In genomic region chrX:136115419-136115961, GRCm38 (mm10) we compare ENCODE assay signal across 9 mouse cellular contexts. TPM values are rescaled to one million over a fixed set of nuclear protein-coding genes. Genes with fewer than 3 reads are reported as not detected.
DNase-seq lines count a peak whose midpoint lies in the region; ATAC-seq lines count a peak whose summit lies in the region.
"Had no signal": no experiment of that assay in that cellular context is flagged by ENCODE, and none has a peak within 500 bp of the region (broad histone marks: within the 10 kb centered on the region; RNA-seq: fewer than 3 reads in every experiment).

No protein-coding gene starts in this region.

- H3K4me3 ChIP-seq in kidney, embryonic 16.5 days (ENCODE audit: low read length): peak overlapping the region; percentile 47
- H3K4me3 ChIP-seq in forebrain, embryonic 11.5 days (ENCODE audit: low read depth, low read length): peak overlapping the region; percentile 32
- H3K4me3 ChIP-seq in liver, embryonic 15.5 days (replicated peaks): peak overlapping the region; percentile 5; the same call in 1 of the 2 replicates

- H3K36me3 ChIP-seq in kidney, embryonic 16.5 days (ENCODE audit: insufficient read depth, low read length): no peaks in the 10 kb centered on the region
- no peaks in the 10 kb centered on the region for H3K36me3 ChIP-seq in forebrain, embryonic 11.5 days (ENCODE audit: control insufficient read depth, insufficient read depth, low read length)
- H3K36me3 ChIP-seq in liver, embryonic 15.5 days (replicated peaks): no peaks in the 10 kb centered on the region

- no peaks in the 10 kb centered on the region for H3K4me1 ChIP-seq in kidney, embryonic 16.5 days (ENCODE audit: insufficient read depth, low read length)
- H3K4me1 ChIP-seq in forebrain, embryonic 11.5 days (replicated peaks; ENCODE audit: control insufficient read depth, insufficient read depth, low read length): no peaks in the 10 kb centered on the region
- no peaks in the 10 kb centered on the region for H3K4me1 ChIP-seq in liver, embryonic 15.5 days (replicated peaks)

- 21% methylated on average over 23 of the region's 23 CpGs for WGBS in kidney, embryonic 16.5 days
- 24% methylated on average over 23 of the region's 23 CpGs for WGBS in forebrain, embryonic 11.5 days
- WGBS in liver, embryonic 15.5 days (ENCODE audit: insufficient replicate concordance): 17% methylated on average over 23 of the region's 23 CpGs

- peak; percentile 95 for ATAC-seq in kidney, embryonic 16.5 days (ENCODE audit: low FRiP score, low TSS enrichment)
- peak; percentile 99 for ATAC-seq in forebrain, embryonic 11.5 days (replicated peaks; ENCODE audit: low FRiP score)
- no peak for ATAC-seq in liver, embryonic 15.5 days (ENCODE audit: insufficient read depth)
- ATAC-seq: Patski had no signal

- H3K4me2 ChIP-seq in kidney, embryonic 16.5 days (replicated peaks; ENCODE audit: low read depth, low read length): peak overlapping the region; percentile 63
- peak overlapping the region; percentile 48 for H3K4me2 ChIP-seq in forebrain, embryonic 11.5 days (ENCODE audit: low read depth, low read length, severe bottlenecking)
- H3K4me2 ChIP-seq in liver, embryonic 15.5 days: peak overlapping the region; percentile 36

- DNase-seq in kidney, adult 11 months: no peak
- DNase-seq in brain, embryonic 18.5 days (ENCODE audit: low read depth, low spot score): peak; percentile 90
- DNase-seq in forebrain, embryonic 11.5 days (ENCODE audit: low spot score): peak; percentile 81
- peak; percentile 54 to 73 for DNase-seq in kidney, postnatal 4 days
- peak; percentile 70 to 79 for DNase-seq in right cerebral cortex, postnatal 36 days (ENCODE audit: low spot score in 2 of 2)
- DNase-seq in urinary bladder, postnatal 25 days (ENCODE audit: low spot score): no peak

- peaks cover 25% of the 10 kb centered on the region; the same call in 1 of the 2 replicates for H3K27me3 ChIP-seq in kidney, embryonic 16.5 days (ENCODE audit: insufficient read depth, low read length)
- no peaks in the 10 kb centered on the region; the same call in 1 of the 2 replicates for H3K27me3 ChIP-seq in forebrain, embryonic 11.5 days (ENCODE audit: control insufficient read depth, insufficient read depth, low read length)
- H3K27me3 ChIP-seq in liver, embryonic 15.5 days: peaks cover 16% of the 10 kb centered on the region

- no peak overlapping the region for H3K27ac ChIP-seq in kidney, embryonic 16.5 days (ENCODE audit: low read length)
- 0 out of 2 replicates have a peak overlapping the region, but pooled peaks have one; percentile 41 for H3K27ac ChIP-seq in forebrain, embryonic 11.5 days (ENCODE audit: low read depth, low read length)
- H3K27ac ChIP-seq in liver, embryonic 15.5 days (replicated peaks): no peak overlapping the region

- H3K9me3 ChIP-seq in kidney, embryonic 16.5 days (ENCODE audit: low read length): no peaks in the 10 kb centered on the region
- no peaks in the 10 kb centered on the region for H3K9me3 ChIP-seq in forebrain, embryonic 11.5 days (ENCODE audit: control insufficient read depth, low read length)
- H3K9me3 ChIP-seq in liver, embryonic 15.5 days (replicated peaks): no peaks in the 10 kb centered on the region

- H3K9ac ChIP-seq in kidney, embryonic 16.5 days (replicated peaks; ENCODE audit: low read length): peak overlapping the region; percentile 53; the same call in 1 of the 2 replicates
- peak overlapping the region; percentile 27 for H3K9ac ChIP-seq in forebrain, embryonic 11.5 days (ENCODE audit: low read length)
- no peak overlapping the region for H3K9ac ChIP-seq in liver, embryonic 15.5 days

RNA-seq across cellular contexts. Expression of gene Bex4, which starts 23.3 kb away (rescaled TPM):
- 51.8 and 56.4 TPM in 2 replicates for polyA plus RNA-seq in kidney, embryonic 16.5 days (2015; fragmentation: Nextera tagmentation; extraction: Ambion mirVana)
- 117 and 126 TPM in 2 replicates for polyA plus RNA-seq in forebrain, embryonic 11.5 days (2014; fragmentation: Nextera tagmentation; extraction: Ambion mirVana)
- 128 and 149 TPM in 2 replicates for polyA plus RNA-seq in liver, embryonic 15.5 days (2015; fragmentation: Nextera tagmentation; extraction: Ambion mirVana)
- polyA plus RNA-seq: Patski had no signal

RNA-seq across cellular contexts. Expression of gene Nxf3, which starts 30.4 kb away (rescaled TPM):
- polyA plus RNA-seq in kidney, embryonic 16.5 days (2015; fragmentation: Nextera tagmentation; extraction: Ambion mirVana): not detected in 2 replicates
- not detected in 2 replicates for polyA plus RNA-seq in forebrain, embryonic 11.5 days (2014; fragmentation: Nextera tagmentation; extraction: Ambion mirVana)
- 0.15 and 0.18 TPM in 2 replicates for polyA plus RNA-seq in liver, embryonic 15.5 days (2015; fragmentation: Nextera tagmentation; extraction: Ambion mirVana)
- polyA plus RNA-seq: Patski had no signal

RNA-seq across cellular contexts. Expression of gene Bex2, which starts 47.5 kb away (rescaled TPM):
- polyA plus RNA-seq in kidney, embryonic 16.5 days (2015; fragmentation: Nextera tagmentation; extraction: Ambion mirVana): 75.2 and 81.8 TPM in 2 replicates
- polyA plus RNA-seq in forebrain, embryonic 11.5 days (2014; fragmentation: Nextera tagmentation; extraction: Ambion mirVana): 302 and 303 TPM in 2 replicates
- polyA plus RNA-seq in liver, embryonic 15.5 days (2015; fragmentation: Nextera tagmentation; extraction: Ambion mirVana): 147 and 153 TPM in 2 replicates

RNA-seq across cellular contexts. Expression of gene Tceal8, which starts 56.7 kb away (rescaled TPM):
- polyA plus RNA-seq in kidney, embryonic 16.5 days (2015; fragmentation: Nextera tagmentation; extraction: Ambion mirVana): 159 and 170 TPM in 2 replicates
- polyA plus RNA-seq in forebrain, embryonic 11.5 days (2014; fragmentation: Nextera tagmentation; extraction: Ambion mirVana): 149 and 163 TPM in 2 replicates
- polyA plus RNA-seq in liver, embryonic 15.5 days (2015; fragmentation: Nextera tagmentation; extraction: Ambion mirVana): 167 and 187 TPM in 2 replicates

Comparison
In these comparisons a context has a peak if more than half of its experiments do, and no peak if none do; other contexts are left out.
1. DNase-seq: peak in brain, embryonic 18.5 days (single experiment), forebrain, embryonic 11.5 days (single experiment), kidney, postnatal 4 days (2 of 2) and right cerebral cortex, postnatal 36 days (2 of 2); none in kidney, adult 11 months (single experiment) and urinary bladder, postnatal 25 days (single experiment).
2. Peak in every context shown above with its lines, with median percentiles within 50 percentile points of each other: H3K4me2 ChIP-seq and H3K4me3 ChIP-seq.